Mouse (Mus musculus): Measurements from ENCODE around the gene Ptprt. TPM values are rescaled to one million over a fixed set of nuclear protein-coding genes. Genes with fewer than 3 reads are reported as not detected.

Gene Ptprt
- polyA plus RNA-seq, 1 experiment from 2014 or later, result 0.33 TPM

GRCm38 (mm10) chr2:162507664-162508063, 153.3 kb downstream of the Ptprt start:
- Histone ChIP-seq H3K4me3 (no peak overlapping the region), H3K27ac (replicated peaks) (no peak overlapping the region), H3K27me3 (replicated peaks) (no peaks in the 10 kb centered on the region), H3K9ac (no peak overlapping the region), H3K36me3 (no peaks in the 10 kb centered on the region), H3K4me2 (no peak overlapping the region), H3K4me1 (no peaks in the 10 kb centered on the region), H3K9me3 (no peaks in the 10 kb centered on the region)
- 89% methylated on average over 10 of the region's 10 CpGs for WGBS
- no peak for ATAC-seq (ENCODE audit: extremely low read depth, insufficient number of reproducible peaks, low FRiP score, low TSS enrichment)

DNA sequence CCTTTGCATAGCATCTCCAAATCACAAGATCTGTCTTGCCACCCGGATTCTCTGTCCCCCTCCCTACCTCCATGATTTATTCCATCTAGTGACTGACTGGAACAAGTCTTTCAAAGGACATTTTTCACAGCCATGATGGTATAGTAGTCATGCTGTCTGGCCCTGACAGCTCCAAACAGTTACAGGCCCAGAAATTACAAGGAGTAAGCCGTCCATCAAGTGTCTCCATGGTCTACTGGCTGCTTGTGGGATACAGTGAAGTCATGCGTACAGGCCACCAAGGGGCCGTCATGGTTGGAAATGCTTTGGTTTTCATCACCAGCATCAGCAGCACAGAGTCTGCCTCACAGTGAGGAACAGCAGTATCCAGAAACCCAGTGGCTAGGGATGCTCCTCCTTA, 156.1 kb downstream of the Ptprt start:
- H3K9me3 ChIP-seq, result no peaks in the 10 kb centered on the region
- H3K27me3 ChIP-seq (replicated peaks), result no peaks in the 10 kb centered on the region
- no peaks in the 10 kb centered on the region for H3K36me3 ChIP-seq
- H3K4me3 ChIP-seq, result no peak overlapping the region
- no peak overlapping the region for H3K9ac ChIP-seq
- WGBS, result 72% methylated on average over 4 of the region's 4 CpGs
- H3K4me2 ChIP-seq, result no peak overlapping the region
- no peaks in the 10 kb centered on the region for H3K4me1 ChIP-seq
- H3K27ac ChIP-seq (replicated peaks), result no peak overlapping the region
- no peak for ATAC-seq (ENCODE audit: extremely low read depth, insufficient number of reproducible peaks, low FRiP score, low TSS enrichment)

- 75% methylated on average over 9 of the region's 9 CpGs for WGBS
Observed at GRCm38 (mm10) chr2:162499501-162499915, 161.4 kb downstream of the Ptprt start.

DNA sequence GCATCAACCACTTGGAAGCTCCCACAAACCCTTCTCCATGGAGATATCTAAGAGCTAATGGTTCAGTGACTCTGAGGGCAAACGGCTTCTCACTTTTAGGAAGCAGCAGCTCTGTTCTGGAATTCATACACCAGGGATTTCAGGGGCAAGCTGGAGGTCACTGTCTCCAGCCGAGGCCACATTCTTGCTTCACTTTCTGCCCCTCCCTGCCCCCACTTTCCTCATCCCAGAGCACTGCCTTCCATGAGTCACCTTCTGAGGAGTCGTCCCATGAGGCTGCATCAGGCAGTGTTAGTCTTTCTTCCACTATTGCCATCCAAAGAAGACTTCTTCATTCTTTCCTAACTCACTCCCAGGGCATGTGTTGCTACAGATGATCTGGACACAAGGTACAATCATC, 162.8 kb downstream of the Ptprt start:
- Histone ChIP-seq H3K9me3 (no peaks in the 10 kb centered on the region), H3K4me1 (no peaks in the 10 kb centered on the region), H3K4me3 (no peak overlapping the region), H3K27me3 (replicated peaks) (no peaks in the 10 kb centered on the region), H3K9ac (no peak overlapping the region), H3K4me2 (no peak overlapping the region), H3K36me3 (no peaks in the 10 kb centered on the region), H3K27ac (replicated peaks) (no peak overlapping the region)
- WGBS, result 35% methylated on average over 3 of the region's 3 CpGs
- no peak for ATAC-seq (ENCODE audit: extremely low read depth, insufficient number of reproducible peaks, low FRiP score, low TSS enrichment)

More at GRCm38 (mm10) chr2:162499501-162499915, 161.4 kb downstream of the Ptprt start:
- Histone ChIP-seq H3K27ac (replicated peaks) (no peak overlapping the region), H3K9ac (no peak overlapping the region), H3K36me3 (no peaks in the 10 kb centered on the region), H3K4me2 (no peak overlapping the region), H3K4me3 (no peak overlapping the region), H3K4me1 (no peaks in the 10 kb centered on the region), H3K27me3 (replicated peaks) (no peaks in the 10 kb centered on the region), H3K9me3 (no peaks in the 10 kb centered on the region)
- ATAC-seq (ENCODE audit: extremely low read depth, insufficient number of reproducible peaks, low FRiP score, low TSS enrichment), result no peak

GRCm38 (mm10) chr2:162484036-162484435, 176.9 kb downstream of the Ptprt start:
- H3K9ac ChIP-seq, result no peak overlapping the region
- no peak overlapping the region for H3K27ac ChIP-seq (replicated peaks)
- no peak overlapping the region for H3K4me2 ChIP-seq
- H3K9me3 ChIP-seq, result no peaks in the 10 kb centered on the region
- no peaks in the 10 kb centered on the region for H3K4me1 ChIP-seq
- no peak for ATAC-seq (ENCODE audit: extremely low read depth, insufficient number of reproducible peaks, low FRiP score, low TSS enrichment)
- no peak overlapping the region for H3K4me3 ChIP-seq
- no peaks in the 10 kb centered on the region for H3K27me3 ChIP-seq (replicated peaks)
- no peaks in the 10 kb centered on the region for H3K36me3 ChIP-seq

GRCm38 (mm10) chr2:162443106-162443505, 217.8 kb downstream of the Ptprt start:
- Histone ChIP-seq H3K27me3 (replicated peaks) (no peaks in the 10 kb centered on the region), H3K36me3 (no peaks in the 10 kb centered on the region), H3K4me1 (no peaks in the 10 kb centered on the region), H3K27ac (replicated peaks) (no peak overlapping the region), H3K4me2 (no peak overlapping the region), H3K9ac (no peak overlapping the region), H3K4me3 (no peak overlapping the region), H3K9me3 (no peaks in the 10 kb centered on the region)
- 56% methylated on average over 1 of the region's 1 CpGs for WGBS
- ATAC-seq (ENCODE audit: extremely low read depth, insufficient number of reproducible peaks, low FRiP score, low TSS enrichment), result no peak

DNA sequence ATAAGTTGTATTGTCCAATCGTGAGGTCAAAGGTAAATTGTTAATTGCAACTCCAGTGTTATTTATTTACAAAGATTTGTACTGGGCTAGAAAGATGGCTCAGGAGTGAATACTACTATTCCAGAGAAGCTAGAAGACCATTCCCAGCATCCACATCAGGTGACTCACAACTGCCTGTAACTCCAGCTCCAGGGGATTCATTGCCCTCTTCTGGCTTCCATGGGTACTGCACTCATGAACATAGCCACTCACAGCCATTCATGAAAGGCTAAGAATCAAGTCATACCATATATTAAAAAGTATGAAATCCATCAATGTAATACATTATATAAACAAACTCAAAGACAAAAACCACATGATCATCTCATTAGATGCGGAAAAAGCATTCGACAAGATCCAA, 224.3 kb downstream of the Ptprt start:
- 86% methylated on average over 3 of the region's 3 CpGs for WGBS
- no peak overlapping the region for H3K27ac ChIP-seq (replicated peaks)
- ATAC-seq (ENCODE audit: extremely low read depth, insufficient number of reproducible peaks, low FRiP score, low TSS enrichment), result no peak
- no peak overlapping the region for H3K4me3 ChIP-seq
- H3K4me2 ChIP-seq, result no peak overlapping the region
- H3K9ac ChIP-seq, result no peak overlapping the region
- H3K36me3 ChIP-seq, result no peaks in the 10 kb centered on the region
- no peaks in the 10 kb centered on the region for H3K9me3 ChIP-seq
- no peaks in the 10 kb centered on the region for H3K4me1 ChIP-seq
- no peaks in the 10 kb centered on the region for H3K27me3 ChIP-seq (replicated peaks)

DNA sequence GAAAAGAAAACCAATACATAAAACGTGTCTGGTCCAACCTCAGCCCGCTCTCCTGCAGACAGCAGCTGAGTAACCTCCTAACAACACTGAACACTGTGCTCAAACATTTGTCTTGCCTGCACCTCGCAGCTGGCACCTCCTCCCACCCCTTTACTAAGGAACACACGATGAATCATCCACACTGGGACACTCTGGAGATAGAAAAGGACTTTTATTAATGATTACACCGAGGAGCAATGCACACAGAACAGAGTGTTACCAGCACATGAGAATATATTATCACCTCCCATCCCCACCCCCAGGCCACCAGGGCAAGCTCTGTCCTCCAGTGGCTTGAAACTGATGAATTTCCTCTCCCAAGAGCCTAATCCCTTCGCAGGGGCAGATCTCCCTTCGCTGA, 230.8 kb downstream of the Ptprt start:
- WGBS, result 51% methylated on average over 7 of the region's 7 CpGs
- no peak overlapping the region for H3K9ac ChIP-seq
- H3K27ac ChIP-seq (replicated peaks), result no peak overlapping the region
- no peak overlapping the region for H3K4me2 ChIP-seq
- H3K36me3 ChIP-seq, result no peaks in the 10 kb centered on the region
- H3K9me3 ChIP-seq, result no peaks in the 10 kb centered on the region
- H3K4me1 ChIP-seq, result no peaks in the 10 kb centered on the region
- no peak for ATAC-seq (ENCODE audit: extremely low read depth, insufficient number of reproducible peaks, low FRiP score, low TSS enrichment)
- no peak overlapping the region for H3K4me3 ChIP-seq
- no peaks in the 10 kb centered on the region for H3K27me3 ChIP-seq (replicated peaks)

- no peaks in the 10 kb centered on the region for H3K27me3 ChIP-seq (replicated peaks)
- no peaks in the 10 kb centered on the region for H3K4me1 ChIP-seq
- no peak for ATAC-seq (ENCODE audit: extremely low read depth, insufficient number of reproducible peaks, low FRiP score, low TSS enrichment)
- H3K9me3 ChIP-seq, result no peaks in the 10 kb centered on the region
- H3K4me2 ChIP-seq, result no peak overlapping the region
- H3K4me3 ChIP-seq, result no peak overlapping the region
- H3K27ac ChIP-seq (replicated peaks), result no peak overlapping the region
- WGBS, result 83% methylated on average over 8 of the region's 8 CpGs
- H3K36me3 ChIP-seq, result no peaks in the 10 kb centered on the region
- H3K9ac ChIP-seq, result no peak overlapping the region
Observed at GRCm38 (mm10) chr2:162426114-162426513, 234.8 kb downstream of the Ptprt start.

GRCm38 (mm10) chr2:162418181-162418580, 242.8 kb downstream of the Ptprt start:
- H3K9ac ChIP-seq, result no peak overlapping the region
- no peak overlapping the region for H3K4me2 ChIP-seq
- WGBS, result 49% methylated on average over 3 of the region's 3 CpGs
- H3K4me1 ChIP-seq, result no peaks in the 10 kb centered on the region
- no peak overlapping the region for H3K4me3 ChIP-seq
- H3K36me3 ChIP-seq, result no peaks in the 10 kb centered on the region
- H3K9me3 ChIP-seq, result no peaks in the 10 kb centered on the region
- no peak overlapping the region for H3K27ac ChIP-seq (replicated peaks)
- H3K27me3 ChIP-seq (replicated peaks), result no peaks in the 10 kb centered on the region
- no peak for ATAC-seq (ENCODE audit: extremely low read depth, insufficient number of reproducible peaks, low FRiP score, low TSS enrichment)

DNA sequence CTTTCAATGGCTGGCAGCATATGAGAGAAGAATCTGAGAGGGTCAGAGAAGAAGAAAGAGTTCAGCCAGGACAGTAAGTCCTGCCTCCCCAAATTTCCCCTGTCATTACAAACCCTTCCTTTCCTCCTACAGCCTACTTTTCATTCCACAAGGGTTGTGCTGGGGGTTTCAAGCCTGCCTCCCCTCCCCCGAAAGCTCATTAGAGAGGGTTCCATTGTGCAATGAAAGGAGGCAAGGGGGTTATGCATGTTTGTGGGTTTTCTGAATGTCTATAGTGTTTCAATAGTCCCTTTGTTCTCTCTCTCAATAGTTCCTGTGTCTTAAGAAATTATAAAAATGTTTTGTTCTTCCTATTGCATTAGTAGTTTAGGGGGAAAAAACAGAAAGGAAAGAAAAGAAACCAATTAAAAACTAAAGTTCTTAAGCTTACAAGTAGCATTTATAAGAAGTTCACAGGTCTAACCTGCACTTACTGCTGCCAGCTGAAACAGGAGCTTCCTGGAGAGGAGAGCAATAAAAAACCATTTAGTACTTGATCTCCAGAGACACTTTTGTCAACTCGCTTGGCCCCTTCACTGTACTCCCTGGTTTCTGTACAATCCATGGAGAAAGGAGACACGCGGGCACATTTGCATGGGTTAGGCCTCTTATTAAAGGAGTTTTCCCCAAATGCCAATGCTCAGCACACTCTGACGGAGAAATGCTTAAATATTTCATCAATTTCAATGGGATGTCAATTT, 247.7 kb downstream of the Ptprt start:
- no peak overlapping the region for H3K4me3 ChIP-seq
- H3K9ac ChIP-seq, result no peak overlapping the region
- H3K4me1 ChIP-seq, result no peaks in the 10 kb centered on the region
- no peak overlapping the region for H3K27ac ChIP-seq (replicated peaks)
- no peak overlapping the region for H3K4me2 ChIP-seq
- no peaks in the 10 kb centered on the region for H3K36me3 ChIP-seq
- WGBS, result 75% methylated on average over 5 of the region's 5 CpGs
- H3K27me3 ChIP-seq (replicated peaks), result no peaks in the 10 kb centered on the region
- ATAC-seq (ENCODE audit: extremely low read depth, insufficient number of reproducible peaks, low FRiP score, low TSS enrichment), result no peak
- H3K9me3 ChIP-seq, result no peaks in the 10 kb centered on the region

DNA sequence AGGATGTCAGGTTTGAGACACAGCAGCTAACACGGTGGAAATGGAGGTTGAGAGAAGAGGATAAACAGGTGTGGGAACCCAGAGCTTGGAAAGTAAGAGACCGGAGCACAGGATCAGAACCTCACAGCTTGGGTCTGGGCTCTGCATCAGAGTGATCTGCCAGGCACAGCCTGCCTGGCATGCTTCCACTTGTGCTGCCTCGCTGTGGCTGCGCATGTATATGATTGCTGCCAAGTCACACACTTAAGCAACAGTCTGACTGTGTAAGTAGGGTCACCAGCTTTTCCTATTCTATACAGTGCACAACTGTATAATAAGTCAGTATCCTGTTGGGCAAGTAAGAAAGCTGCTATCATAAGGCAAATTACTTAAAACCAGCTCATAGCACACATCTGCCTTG, 249.9 kb downstream of the Ptprt start:
- WGBS, result 67% methylated on average over 4 of the region's 4 CpGs
- H3K4me3 ChIP-seq, result no peak overlapping the region
- no peak for ATAC-seq (ENCODE audit: extremely low read depth, insufficient number of reproducible peaks, low FRiP score, low TSS enrichment)

More for the DNA sequence above, 249.9 kb downstream of the Ptprt start:
- Histone ChIP-seq H3K9me3 (no peaks in the 10 kb centered on the region), H3K36me3 (no peaks in the 10 kb centered on the region), H3K27me3 (replicated peaks) (no peaks in the 10 kb centered on the region; the same call in 1 of the 2 replicates), H3K4me1 (no peaks in the 10 kb centered on the region), H3K27ac (replicated peaks) (no peak overlapping the region), H3K9ac (no peak overlapping the region), H3K4me2 (no peak overlapping the region)
